ENCODE assay signal across 8 mouse cellular contexts in genomic region chrX:11999951-12000350, GRCm38 (mm10).
A peak's percentile ranks its signal among the peaks of the same experiment; 100 is the strongest.
DNase-seq lines count a peak whose midpoint lies in the region; ATAC-seq and TF ChIP-seq lines count a peak whose summit lies in the region.

No protein-coding gene starts in this region.

- no peak overlapping the region for H3K4me3 ChIP-seq in kidney, embryonic 16.5 days (ENCODE audit: low read length)
- H3K4me3 ChIP-seq in embryonic facial prominence, embryonic 10.5 days, result peak overlapping the region; percentile 54; the same call in 1 of the 2 replicates
- peak overlapping the region; percentile 48 for H3K4me3 ChIP-seq in limb, embryonic 10.5 days
- H3K4me3 ChIP-seq in midbrain, postnatal 0 days (ENCODE audit: low read depth, low read length), result no peak overlapping the region
- no peak overlapping the region for H3K4me3 ChIP-seq in kidney, adult 2 months (ENCODE audit: insufficient read depth, low read depth, low read length)

- ATAC-seq in kidney, embryonic 16.5 days (ENCODE audit: low FRiP score, low TSS enrichment), result no peak
- no peak for ATAC-seq in midbrain, postnatal 0 days (ENCODE audit: low FRiP score)

- peak; percentile 47 for TF ChIP-seq CTCF in midbrain, postnatal 0 days (IDR thresholded peaks at IDR 0.05)
- TF ChIP-seq CTCF in kidney, adult 2 months (conservative IDR thresholded peaks at IDR 0.05; ENCODE audit: insufficient read depth, insufficient read length, low read depth, low read length), result no peak

- H3K27me3 ChIP-seq in kidney, embryonic 16.5 days (ENCODE audit: insufficient read depth, low read length), result peaks cover 67% of the 10 kb centered on the region
- peaks cover 100% of the 10 kb centered on the region for H3K27me3 ChIP-seq in embryonic facial prominence, embryonic 10.5 days (replicated peaks; ENCODE audit: low read depth, poor library complexity, severe bottlenecking)
- H3K27me3 ChIP-seq in limb, embryonic 10.5 days (ENCODE audit: low read depth, poor library complexity, severe bottlenecking), result peaks cover 100% of the 10 kb centered on the region
- H3K27me3 ChIP-seq in midbrain, postnatal 0 days (ENCODE audit: insufficient read depth, low read length), result peaks cover 19% of the 10 kb centered on the region
- H3K27me3 ChIP-seq in kidney, adult 2 months (replicated peaks; ENCODE audit: control insufficient read depth, insufficient read depth, low read length), result no peaks in the 10 kb centered on the region

- H3K9ac ChIP-seq in kidney, embryonic 16.5 days (replicated peaks; ENCODE audit: low read length), result no peak overlapping the region
- no peak overlapping the region for H3K9ac ChIP-seq in midbrain, postnatal 0 days (replicated peaks; ENCODE audit: low read length, poor library complexity, severe bottlenecking)

- H3K4me2 ChIP-seq in kidney, embryonic 16.5 days (replicated peaks; ENCODE audit: low read depth, low read length), result peak overlapping the region; percentile 59; the same call in 1 of the 2 replicates
- H3K4me2 ChIP-seq in midbrain, postnatal 0 days (ENCODE audit: low read depth, low read length, poor library complexity, severe bottlenecking), result no peak overlapping the region

- 14% methylated on average over 19 of the region's 19 CpGs for WGBS in kidney, embryonic 16.5 days
- WGBS in embryonic facial prominence, embryonic 10.5 days, result 7% methylated on average over 19 of the region's 19 CpGs
- 4% methylated on average over 19 of the region's 19 CpGs for WGBS in limb, embryonic 10.5 days
- 22% methylated on average over 19 of the region's 19 CpGs for WGBS in midbrain, postnatal 0 days
- 73% methylated on average over 19 of the region's 19 CpGs for WGBS in kidney, adult 2 months

- no peak for DNase-seq in kidney, postnatal 4 days
- peak; percentile 45 for DNase-seq in embryonic facial prominence, embryonic 10.5 days (ENCODE audit: low spot score)
- no peak for DNase-seq in limb, embryonic 10.5 days (ENCODE audit: low spot score)
- no peak for DNase-seq in midbrain, postnatal 0 days (ENCODE audit: low spot score)
- DNase-seq in adrenal gland, adult (ENCODE audit: inconsistent age in 2 of 2, low spot score in 1 of 2), result no peak
- no peak for DNase-seq in adrenal gland, adult 18-20 months (ENCODE audit: low spot score in 2 of 2)
- DNase-seq in kidney, adult 2 months, result no peak

- H3K27ac ChIP-seq in kidney, embryonic 16.5 days (ENCODE audit: low read length), result no peak overlapping the region
- H3K27ac ChIP-seq in embryonic facial prominence, embryonic 10.5 days (replicated peaks), result no peak overlapping the region
- peak overlapping the region; percentile 86; the same call in 1 of the 2 replicates for H3K27ac ChIP-seq in limb, embryonic 10.5 days
- no peak overlapping the region for H3K27ac ChIP-seq in midbrain, postnatal 0 days (ENCODE audit: low read depth, low read length)
- no peak overlapping the region for H3K27ac ChIP-seq in kidney, adult 2 months (ENCODE audit: insufficient read depth, low read depth, low read length)

- H3K36me3 ChIP-seq in kidney, embryonic 16.5 days (ENCODE audit: insufficient read depth, low read length), result no peaks in the 10 kb centered on the region
- no peaks in the 10 kb centered on the region for H3K36me3 ChIP-seq in embryonic facial prominence, embryonic 10.5 days (replicated peaks)
- H3K36me3 ChIP-seq in limb, embryonic 10.5 days, result no peaks in the 10 kb centered on the region
- H3K36me3 ChIP-seq in midbrain, postnatal 0 days (ENCODE audit: insufficient read depth, low read length), result no peaks in the 10 kb centered on the region
- no peaks in the 10 kb centered on the region for H3K36me3 ChIP-seq in kidney, adult 2 months (ENCODE audit: control insufficient read depth, insufficient read depth, low read length)

- no peaks in the 10 kb centered on the region for H3K9me3 ChIP-seq in kidney, embryonic 16.5 days (ENCODE audit: low read length)
- H3K9me3 ChIP-seq in embryonic facial prominence, embryonic 10.5 days, result no peaks in the 10 kb centered on the region
- no peaks in the 10 kb centered on the region for H3K9me3 ChIP-seq in limb, embryonic 10.5 days (replicated peaks)
- no peaks in the 10 kb centered on the region for H3K9me3 ChIP-seq in midbrain, postnatal 0 days (ENCODE audit: low read length)

- no peak for TF ChIP-seq POLR2A in kidney, adult 2 months (IDR thresholded peaks at IDR 0.05; ENCODE audit: low read depth, low read length)

- peaks cover 27% of the 10 kb centered on the region for H3K4me1 ChIP-seq in kidney, embryonic 16.5 days (ENCODE audit: insufficient read depth, low read length)
- peaks cover 67% of the 10 kb centered on the region for H3K4me1 ChIP-seq in embryonic facial prominence, embryonic 10.5 days
- peaks cover 76% of the 10 kb centered on the region for H3K4me1 ChIP-seq in limb, embryonic 10.5 days
- no peaks in the 10 kb centered on the region for H3K4me1 ChIP-seq in midbrain, postnatal 0 days (ENCODE audit: insufficient read depth, low read length)
- H3K4me1 ChIP-seq in kidney, adult 2 months (ENCODE audit: control insufficient read depth, insufficient read depth, low read length), result no peaks in the 10 kb centered on the region

Comparison
In these comparisons a context has a peak if more than half of its experiments do, and no peak if none do; other contexts are left out.
1. H3K4me3 ChIP-seq: peak in embryonic facial prominence, embryonic 10.5 days (single experiment) and limb, embryonic 10.5 days (single experiment); none in kidney, embryonic 16.5 days (single experiment), midbrain, postnatal 0 days (single experiment) and kidney, adult 2 months (single experiment).